Mouse (Mus musculus): Measurements from ENCODE around the gene Gm3448.

- TF ChIP-seq POLR2A (IDR thresholded peaks at IDR 0.05; ENCODE audit: low read depth, low read length) (no peak), CTCF (IDR thresholded peaks at IDR 0.05; ENCODE audit: extremely low read depth, insufficient read length, insufficient replicate concordance, low read depth, low read length) (no peak)
Observed at GRCm38 (mm10) chr17:15072211-15072610, 30.9 kb upstream of the Gm3448 start.
